Mouse (Mus musculus) lung, embryonic 14.5 days (tissue): ENCODE data around the gene Gm36028. TPM values are rescaled to one million over a fixed set of nuclear protein-coding genes. Genes with fewer than 3 reads are reported as not detected.

Experiments used
- ATAC-seq: fragments of 200-750 bp; cut with Nextera tagmentation; 2 replicates; pipeline ENCODE4 v1.8.0; 2017; ENCODE audit warnings: mild to moderate bottlenecking, moderate TSS enrichment, moderate library complexity; ENCODE audit not compliant: insufficient read depth
- DNase-seq: peaks from one replicate; pipeline ENCODE4 v3.0.0-alpha.2; 2015
- H3K27ac ChIP-seq: fragments of 300-500 bp; sonication (generic); 2 replicates; pipeline ENCODE4 v1.5.1; 2014; ENCODE audit warnings: low read depth, mild to moderate bottlenecking, moderate library complexity
- H3K27me3 ChIP-seq: fragments of 300-500 bp; sonication (generic); 2 replicates; pipeline ENCODE4 v1.6.1; 2014; ENCODE audit warnings: low read length, control low read depth; ENCODE audit not compliant: insufficient read depth
- H3K36me3 ChIP-seq: fragments of 300-500 bp; sonication (generic); 2 replicates; pipeline ENCODE4 v1.6.1; 2014; ENCODE audit warnings: control low read depth; ENCODE audit not compliant: insufficient read depth
- H3K4me1 ChIP-seq: fragments of 300-500 bp; sonication (generic); 2 replicates; pipeline ENCODE4 v1.6.1; 2014; ENCODE audit warnings: antibody characterized with exemption, control low read depth; ENCODE audit not compliant: insufficient read depth
- H3K4me2 ChIP-seq: fragments of 300-500 bp; sonication (generic); 2 replicates; pipeline ENCODE4 v1.6.1; 2014; ENCODE audit warnings: mild to moderate bottlenecking
- H3K4me3 ChIP-seq: fragments of 300-500 bp; sonication (generic); 2 replicates; pipeline ENCODE4 v1.5.1; 2014; ENCODE audit warnings: low read depth, low read length
- H3K9ac ChIP-seq: fragments of 300-500 bp; sonication (generic); 2 replicates; pipeline ENCODE4 v1.6.1; 2014
- H3K9me3 ChIP-seq: fragments of 300-500 bp; sonication (generic); 2 replicates; pipeline ENCODE4 v1.6.1; 2016; ENCODE audit warnings: low read depth, low read length, control low read depth
- CTCF ChIP-seq: IDR thresholded peaks from 2 replicates; pipeline ENCODE4 v1.5.1; 2016; ENCODE audit warnings: antibody characterized with exemption, low read depth
- WGBS: fragments of 180-500 bp; shearing (Covaris S2); extraction: QIAGEN DNeasy Blood & Tissue Kit; methylation state at CpG from one replicate; pipeline ENCODE4 v1.1.7; 2014; 5-methylcytosine and 5-hydroxymethylcytosine counted together
- polyA plus RNA-seq: library from polyadenylated mRNA; unstranded; fragments of >200 nt; fragmentation: Nextera tagmentation; extraction: Ambion mirVana; gene quantifications from 2 replicates; pipeline ENCODE4 v1.2.1, GENCODE M21; 2014

The Gm36028 gene
- 0.38 and 0.46 TPM in 2 replicates for polyA plus RNA-seq

- DNase-seq (no peak), ATAC-seq (no peak)
Observed at GRCm38 (mm10) chr16:37861029-37861428, at the start of gene Gm36028. Gene Gm36028 (minus strand): TSS chr16:37861146.

GRCm38 (mm10) chr16:37906456-37906855 lies 45.5 kb upstream of the Gm36028 start:
- H3K27me3 ChIP-seq: no peaks in the 10 kb centered on the region
- H3K36me3 ChIP-seq: no peaks in the 10 kb centered on the region
- WGBS: 85% methylated on average over 3 of the region's 3 CpGs
- no peak overlapping the region for H3K27ac ChIP-seq
- H3K4me3 ChIP-seq: no peak overlapping the region
- DNase-seq (no peak), ATAC-seq (no peak)
- no peaks in the 10 kb centered on the region for H3K4me1 ChIP-seq
- no peak overlapping the region for H3K4me2 ChIP-seq
- TF ChIP-seq CTCF: no peak
- H3K9me3 ChIP-seq: 0 out of 2 replicates have a peak, but pooled peaks cover 1% of the 10 kb centered on the region
- no peak overlapping the region for H3K9ac ChIP-seq

More at GRCm38 (mm10) chr16:37861029-37861428, at the start of gene Gm36028:
- H3K27me3 ChIP-seq: no peaks in the 10 kb centered on the region
- no peaks in the 10 kb centered on the region for H3K36me3 ChIP-seq
- no peak within 1 kb of the TSS for H3K9ac ChIP-seq
- 67% methylated on average over 7 of the region's 7 CpGs for WGBS
- no peaks in the 10 kb centered on the region for H3K4me1 ChIP-seq
- no peak within 1 kb of the TSS for H3K27ac ChIP-seq
- H3K4me2 ChIP-seq: no peak within 1 kb of the TSS
- no peaks in the 10 kb centered on the region for H3K9me3 ChIP-seq
- no peak for TF ChIP-seq CTCF
- H3K4me3 ChIP-seq: no peak within 1 kb of the TSS

- no peaks in the 10 kb centered on the region for H3K36me3 ChIP-seq
Observed at GRCm38 (mm10) chr16:37901318-37901717, 40.4 kb upstream of the Gm36028 start.

GRCm38 (mm10) chr16:37899357-37899756 lies 38.4 kb upstream of the Gm36028 start:
- Histone ChIP-seq H3K4me2 (no peak overlapping the region), H3K9me3 (no peaks in the 10 kb centered on the region), H3K36me3 (no peaks in the 10 kb centered on the region), H3K4me1 (no peaks in the 10 kb centered on the region), H3K4me3 (no peak overlapping the region), H3K27ac (no peak overlapping the region), H3K27me3 (no peaks in the 10 kb centered on the region), H3K9ac (no peak overlapping the region)
- DNase-seq: no peak
- ATAC-seq: no peak
- 40% methylated on average over 2 of the region's 2 CpGs for WGBS
- no peak for TF ChIP-seq CTCF

More at GRCm38 (mm10) chr16:37901318-37901717, 40.4 kb upstream of the Gm36028 start:
- Histone ChIP-seq H3K9ac (no peak overlapping the region), H3K4me2 (no peak overlapping the region), H3K9me3 (no peaks in the 10 kb centered on the region), H3K4me3 (no peak overlapping the region), H3K4me1 (no peaks in the 10 kb centered on the region), H3K27ac (no peak overlapping the region), H3K27me3 (no peaks in the 10 kb centered on the region)
- TF ChIP-seq CTCF: no peak
- no peak for ATAC-seq
- WGBS: 40% methylated on average over 11 of the region's 11 CpGs
- DNase-seq: no peak

- no peak overlapping the region for H3K4me3 ChIP-seq
- WGBS: 79% methylated on average over 5 of the region's 5 CpGs
- ATAC-seq: no peak
- DNase-seq: no peak
- H3K36me3 ChIP-seq: no peaks in the 10 kb centered on the region
- TF ChIP-seq CTCF: no peak
- H3K27ac ChIP-seq: no peak overlapping the region
- no peaks in the 10 kb centered on the region for H3K4me1 ChIP-seq
- H3K9me3 ChIP-seq: no peaks in the 10 kb centered on the region
- no peak overlapping the region for H3K4me2 ChIP-seq
- no peak overlapping the region for H3K9ac ChIP-seq
- no peaks in the 10 kb centered on the region for H3K27me3 ChIP-seq
Observed at GRCm38 (mm10) chr16:37898790-37899189, 37.8 kb upstream of the Gm36028 start.

GRCm38 (mm10) chr16:37893942-37894341 lies 33.0 kb upstream of the Gm36028 start:
- Histone ChIP-seq H3K4me1 (no peaks in the 10 kb centered on the region), H3K27me3 (no peaks in the 10 kb centered on the region), H3K9me3 (no peaks in the 10 kb centered on the region), H3K36me3 (0 out of 2 replicates have a peak, but pooled peaks cover 2% of the 10 kb centered on the region), H3K4me2 (no peak overlapping the region), H3K27ac (no peak overlapping the region), H3K9ac (no peak overlapping the region), H3K4me3 (no peak overlapping the region)
- 49% methylated on average over 2 of the region's 2 CpGs for WGBS
- TF ChIP-seq CTCF: no peak
- DNase-seq (no peak), ATAC-seq (peak; percentile 24; the same call in 1 of the 2 replicates)

GRCm38 (mm10) chr16:37893381-37893780 lies 32.4 kb upstream of the Gm36028 start:
- DNase-seq (no peak), ATAC-seq (no peak)
- no peak for TF ChIP-seq CTCF
- H3K4me1 ChIP-seq: no peaks in the 10 kb centered on the region
- no peak overlapping the region for H3K27ac ChIP-seq
- H3K27me3 ChIP-seq: no peaks in the 10 kb centered on the region
- H3K36me3 ChIP-seq: 0 out of 2 replicates have a peak, but pooled peaks cover 5% of the 10 kb centered on the region
- no peak overlapping the region for H3K4me3 ChIP-seq
- H3K4me2 ChIP-seq: no peak overlapping the region
- H3K9me3 ChIP-seq: no peaks in the 10 kb centered on the region
- no peak overlapping the region for H3K9ac ChIP-seq
- 46% methylated on average over 6 of the region's 6 CpGs for WGBS

- H3K27ac ChIP-seq: no peak overlapping the region
- WGBS: 70% methylated on average over 2 of the region's 2 CpGs
- H3K4me3 ChIP-seq: no peak overlapping the region
- TF ChIP-seq CTCF: no peak
- DNase-seq (no peak), ATAC-seq (no peak)
- H3K4me2 ChIP-seq: no peak overlapping the region
- no peaks in the 10 kb centered on the region for H3K4me1 ChIP-seq
- H3K27me3 ChIP-seq: no peaks in the 10 kb centered on the region
- H3K9me3 ChIP-seq: no peaks in the 10 kb centered on the region
- 0 out of 2 replicates have a peak, but pooled peaks cover 5% of the 10 kb centered on the region for H3K36me3 ChIP-seq
- no peak overlapping the region for H3K9ac ChIP-seq
Observed at GRCm38 (mm10) chr16:37892667-37893066, 31.7 kb upstream of the Gm36028 start.
